Mouse (Mus musculus): ENCODE measurements around the gene Caprin1.

Caprin1 gene

GRCm38 (mm10) chr2:103796861-103797466 lies 485 bp downstream of the Caprin1 start:
- DNase-seq (ENCODE audit: low spot score) = peak; percentile 76

GRCm38 (mm10) chr2:103796211-103796860 lies 1.1 kb downstream of the Caprin1 start:
- peak; percentile 52 for DNase-seq (ENCODE audit: low spot score)

GRCm38 (mm10) chr2:103795843-103796210 lies 1.6 kb downstream of the Caprin1 start:
- DNase-seq (ENCODE audit: low spot score) = peak; percentile 81

- DNase-seq (ENCODE audit: low spot score) = no peak
Observed at GRCm38 (mm10) chr2:103792009-103792408, 5.4 kb downstream of the Caprin1 start.

GRCm38 (mm10) chr2:103785735-103786134 lies 11.7 kb downstream of the Caprin1 start:
- DNase-seq (ENCODE audit: low spot score) = no peak

- DNase-seq (ENCODE audit: low spot score) = peak; percentile 49
Observed at GRCm38 (mm10) chr2:103784621-103785020, 12.8 kb downstream of the Caprin1 start.

GRCm38 (mm10) chr2:103762492-103762891 lies 35.0 kb downstream of the Caprin1 start:
- DNase-seq (ENCODE audit: low spot score) = no peak

- no peak for DNase-seq (ENCODE audit: low spot score)
Observed at GRCm38 (mm10) chr2:103761993-103762392, 35.5 kb downstream of the Caprin1 start.

- DNase-seq (ENCODE audit: low spot score) = peak; percentile 99
Observed at GRCm38 (mm10) chr2:103760906-103761716, 36.3 kb downstream of the Caprin1 start, which contains the start of gene Nat10. TSS of gene Nat10 (minus strand) at chr2:103761270.

GRCm38 (mm10) chr2:103760421-103760820 lies 37.0 kb downstream of the Caprin1 start:
- DNase-seq (ENCODE audit: low spot score) = peak; percentile 19

GRCm38 (mm10) chr2:103755458-103756085 lies 41.9 kb downstream of the Caprin1 start:
- no peak for DNase-seq (ENCODE audit: low spot score)

- DNase-seq (ENCODE audit: low spot score) = no peak
Observed at GRCm38 (mm10) chr2:103754614-103755013, 42.8 kb downstream of the Caprin1 start.

GRCm38 (mm10) chr2:103751771-103752170 lies 45.7 kb downstream of the Caprin1 start:
- no peak for DNase-seq (ENCODE audit: low spot score)

GRCm38 (mm10) chr2:103749091-103749490 lies 48.4 kb downstream of the Caprin1 start:
- no peak for DNase-seq (ENCODE audit: low spot score)

- DNase-seq (ENCODE audit: low spot score) = no peak
Observed at GRCm38 (mm10) chr2:103747891-103748290, 49.6 kb downstream of the Caprin1 start.

GRCm38 (mm10) chr2:103746761-103747160 lies 50.7 kb downstream of the Caprin1 start:
- no peak for DNase-seq (ENCODE audit: low spot score)

GRCm38 (mm10) chr2:103746096-103746495 lies 51.4 kb downstream of the Caprin1 start:
- DNase-seq (ENCODE audit: low spot score) = no peak

GRCm38 (mm10) chr2:103745481-103745880 lies 52.0 kb downstream of the Caprin1 start:
- DNase-seq (ENCODE audit: low spot score) = no peak

GRCm38 (mm10) chr2:103743988-103744387 lies 53.5 kb downstream of the Caprin1 start:
- peak; percentile 63 for DNase-seq (ENCODE audit: low spot score)

- DNase-seq (ENCODE audit: low spot score) = no peak
Observed at GRCm38 (mm10) chr2:103743536-103743935, 53.9 kb downstream of the Caprin1 start.

- no peak for DNase-seq (ENCODE audit: low spot score)
Observed at GRCm38 (mm10) chr2:103742821-103743220, 54.6 kb downstream of the Caprin1 start.

- DNase-seq (ENCODE audit: low spot score) = no peak
Observed at GRCm38 (mm10) chr2:103731423-103731822, 66.0 kb downstream of the Caprin1 start.

All from T-cell, adult 2 months (primary cell).